Mouse (Mus musculus): ENCODE results near the gene Mta3.

- TF ChIP-seq CTCF (IDR thresholded peaks at IDR 0.05; ENCODE audit: extremely low read depth, insufficient read depth, low read length) (no peak), POLR2A (IDR thresholded peaks at IDR 0.05; ENCODE audit: extremely low read depth, insufficient read depth, low read length) (no peak)
Observed at GRCm38 (mm10) chr17:83837659-83838190, 131.8 kb downstream of the Mta3 start.
